Mouse (Mus musculus): ENCODE data around the gene Gm21788. TPM values are rescaled to one million over a fixed set of nuclear protein-coding genes. Genes with fewer than 3 reads are reported as not detected.
"Not testable (repeated sequence)": the region's sequence is repeated elsewhere in the genome, so short reads cannot be mapped to it uniquely, and the experiment has no call there.

Gm21788 gene
- not detected for total RNA-seq (2021)
- long read RNA-seq, experiment 1: 0 reads
- long read RNA-seq, experiment 2: 0 reads

DNA sequence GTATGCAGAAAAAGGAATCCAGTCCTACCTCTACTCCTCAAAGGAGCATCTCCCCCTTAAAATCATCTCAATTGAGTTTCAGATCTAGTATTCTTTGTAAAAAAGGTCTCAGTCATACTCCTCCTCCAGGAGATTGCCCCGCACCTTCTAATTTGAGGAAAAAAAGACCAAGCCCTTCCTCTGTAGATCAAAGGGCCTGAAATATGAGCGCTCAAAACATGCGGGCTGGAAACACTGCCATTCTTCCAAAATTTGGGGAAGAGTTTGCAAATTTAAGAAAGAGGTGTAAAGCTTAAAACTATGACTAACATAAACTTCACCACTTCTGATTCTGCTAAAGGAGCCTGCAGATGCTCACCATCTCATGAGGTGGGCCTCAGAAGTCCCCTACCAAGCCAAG, at the start of gene Gm21788:
TSS of gene Gm21788 (plus strand) at position 301 of the 400 bp plus-strand sequence.
- DNase-seq (ENCODE audit: extremely low spot score in 1 of 2, low spot score in 2 of 2); H3K4me3 ChIP-seq; intact Hi-C loops (cut with DNase I); H3K27ac ChIP-seq: not testable (repeated sequence)

Other genes with a start within 250 kb of the Gm21788 start
- not detected for gene Gm21244, start 235.7 kb upstream of the Gm21788 start, total RNA-seq (2021)
- not detected for gene Gm28998, start 151.2 kb upstream of the Gm21788 start, total RNA-seq (2021)
- under 1 TPM in 1 of 2 experiments, not detected in 1; 0.07 TPM for gene Gm20826, start 233.5 kb downstream of the Gm21788 start, total RNA-seq (2021)

All from left cerebral cortex, adult 2 months (tissue).